Mouse (Mus musculus): Measurements from ENCODE around the gene Sumo3. TPM values are rescaled to one million over a fixed set of nuclear protein-coding genes. Genes with fewer than 3 reads are reported as not detected.
A peak's percentile ranks its signal among the peaks of the same experiment; 100 is the strongest.

Gene Sumo3
- polyA plus RNA-seq, 1 experiment = 3.3 TPM

DNA sequence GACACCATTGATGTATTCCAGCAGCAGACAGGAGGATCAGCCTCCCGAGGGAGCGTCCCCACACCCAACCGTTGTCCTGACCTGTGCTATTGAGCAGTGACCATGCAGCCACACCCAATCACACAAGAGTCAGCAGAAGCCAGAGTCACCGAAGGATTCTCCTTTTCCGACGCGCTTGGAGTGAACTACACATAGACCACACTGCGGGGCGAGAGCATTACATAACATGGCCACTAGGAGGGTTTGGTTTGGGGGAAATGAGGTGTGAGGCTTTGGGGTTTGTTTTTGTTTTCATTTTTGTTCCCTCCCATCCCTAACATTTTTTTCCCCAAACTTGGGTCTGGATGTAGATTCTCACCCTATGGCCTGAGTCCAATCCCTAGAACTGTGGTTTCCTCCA lies 10.3 kb downstream of the Sumo3 start:
- Histone ChIP-seq H3K4me1 (ENCODE audit: control insufficient read depth) (peaks cover 6% of the 10 kb centered on the region), H3K36me3 (ENCODE audit: control insufficient read depth) (peaks cover 86% of the 10 kb centered on the region), H3K4me3 (replicated peaks) (no peak overlapping the region), H3K27me3 (ENCODE audit: control insufficient read depth) (no peaks in the 10 kb centered on the region), H3K9me3 (ENCODE audit: control insufficient read depth, low read length) (no peaks in the 10 kb centered on the region)
- TF ChIP-seq GATA1 (IDR thresholded peaks at IDR 0.05; ENCODE audit: low read length) (no peak), TAL1 (IDR thresholded peaks at IDR 0.05; ENCODE audit: low read length) (no peak)

- Histone ChIP-seq H3K9me3 (ENCODE audit: control insufficient read depth, low read length) (no peaks in the 10 kb centered on the region), H3K36me3 (ENCODE audit: control insufficient read depth) (peaks cover 79% of the 10 kb centered on the region), H3K27me3 (ENCODE audit: control insufficient read depth) (no peaks in the 10 kb centered on the region)
Measured at GRCm38 (mm10) chr10:77616926-77617325, 11.0 kb downstream of the Sumo3 start.

GRCm38 (mm10) chr10:77621546-77621945 lies 15.6 kb downstream of the Sumo3 start:
- Histone ChIP-seq H3K4me3 (replicated peaks) (peak overlapping the region; percentile 73), H3K9me3 (ENCODE audit: control insufficient read depth, low read length) (no peaks in the 10 kb centered on the region), H3K27me3 (ENCODE audit: control insufficient read depth) (no peaks in the 10 kb centered on the region), H3K4me1 (ENCODE audit: control insufficient read depth) (peaks cover 44% of the 10 kb centered on the region), H3K36me3 (ENCODE audit: control insufficient read depth) (peaks cover 63% of the 10 kb centered on the region)
- TF ChIP-seq GATA1 (IDR thresholded peaks at IDR 0.05; ENCODE audit: low read length) (no peak), TAL1 (IDR thresholded peaks at IDR 0.05; ENCODE audit: low read length) (no peak)

More at GRCm38 (mm10) chr10:77616926-77617325, 11.0 kb downstream of the Sumo3 start:
- peaks cover 11% of the 10 kb centered on the region for H3K4me1 ChIP-seq (ENCODE audit: control insufficient read depth)
- H3K4me3 ChIP-seq (replicated peaks) = no peak overlapping the region
- no peak for TF ChIP-seq GATA1 (IDR thresholded peaks at IDR 0.05; ENCODE audit: low read length)
- no peak for TF ChIP-seq TAL1 (IDR thresholded peaks at IDR 0.05; ENCODE audit: low read length)

GRCm38 (mm10) chr10:77622055-77622988 lies 16.4 kb downstream of the Sumo3 start, which contains the start of gene Ube2g2:
Gene Ube2g2, plus strand, starts transcription at chr10:77622275.
- peaks cover 48% of the 10 kb centered on the region for H3K4me1 ChIP-seq (ENCODE audit: control insufficient read depth)
- H3K27me3 ChIP-seq (ENCODE audit: control insufficient read depth) = no peaks in the 10 kb centered on the region
- peaks cover 59% of the 10 kb centered on the region for H3K36me3 ChIP-seq (ENCODE audit: control insufficient read depth)
- TF ChIP-seq TAL1 (IDR thresholded peaks at IDR 0.05; ENCODE audit: low read length) = no peak
- TF ChIP-seq GATA1 (IDR thresholded peaks at IDR 0.05; ENCODE audit: low read length) = no peak
- H3K9me3 ChIP-seq (ENCODE audit: control insufficient read depth, low read length) = no peaks in the 10 kb centered on the region
- peak within 1 kb of the TSS; percentile 73 for H3K4me3 ChIP-seq (replicated peaks)

- H3K36me3 ChIP-seq (ENCODE audit: control insufficient read depth) = peaks cover 56% of the 10 kb centered on the region
- peak overlapping the region; percentile 73 for H3K4me3 ChIP-seq (replicated peaks)
- H3K4me1 ChIP-seq (ENCODE audit: control insufficient read depth) = peaks cover 52% of the 10 kb centered on the region
- no peaks in the 10 kb centered on the region for H3K27me3 ChIP-seq (ENCODE audit: control insufficient read depth)
- TF ChIP-seq GATA1 (IDR thresholded peaks at IDR 0.05; ENCODE audit: low read length) (no peak), TAL1 (IDR thresholded peaks at IDR 0.05; ENCODE audit: low read length) (no peak)
- no peaks in the 10 kb centered on the region for H3K9me3 ChIP-seq (ENCODE audit: control insufficient read depth, low read length)
Measured at GRCm38 (mm10) chr10:77623069-77623492, 17.2 kb downstream of the Sumo3 start.

DNA sequence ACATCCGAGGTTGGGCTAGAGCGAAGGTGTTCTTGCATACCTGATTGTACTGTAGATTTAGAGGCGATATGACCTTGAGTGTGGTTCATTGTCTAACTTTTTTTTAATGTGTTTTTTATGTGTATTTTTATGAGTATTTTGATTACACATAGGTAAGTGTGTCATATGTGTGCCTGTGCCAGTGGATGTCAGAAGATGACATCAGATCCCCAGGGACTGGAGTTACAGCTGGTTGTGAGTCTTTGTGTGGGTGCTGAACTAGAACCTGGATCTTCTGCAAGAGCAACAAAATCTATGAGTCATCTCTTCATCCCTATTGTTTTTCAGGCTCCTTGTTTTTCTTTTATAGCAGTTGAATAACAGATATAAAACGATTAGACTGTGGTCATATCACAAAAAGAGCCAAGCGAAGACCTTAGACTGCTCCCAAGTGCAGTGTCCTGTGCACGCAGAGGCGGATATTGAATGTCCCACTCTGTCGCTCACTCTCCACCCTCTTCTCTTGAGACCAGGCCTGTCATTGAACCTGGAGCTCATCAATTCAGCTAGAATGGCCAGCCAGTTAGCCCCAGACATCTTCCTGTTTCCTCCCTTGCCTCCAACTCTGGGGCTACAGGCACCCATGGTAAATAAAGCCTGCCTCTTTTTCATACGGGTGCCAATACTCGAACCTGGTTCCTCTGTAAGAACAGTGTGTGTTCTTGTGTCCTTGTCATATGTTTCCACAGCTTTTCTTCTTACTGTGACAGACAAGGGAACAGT lies 17.9 kb downstream of the Sumo3 start:
- Histone ChIP-seq H3K4me3 (replicated peaks) (peak overlapping the region; percentile 73), H3K36me3 (ENCODE audit: control insufficient read depth) (peaks cover 55% of the 10 kb centered on the region), H3K27me3 (ENCODE audit: control insufficient read depth) (no peaks in the 10 kb centered on the region), H3K4me1 (ENCODE audit: control insufficient read depth) (peaks cover 53% of the 10 kb centered on the region), H3K9me3 (ENCODE audit: control insufficient read depth, low read length) (no peaks in the 10 kb centered on the region)
- TF ChIP-seq GATA1 (IDR thresholded peaks at IDR 0.05; ENCODE audit: low read length) (no peak), TAL1 (IDR thresholded peaks at IDR 0.05; ENCODE audit: low read length) (no peak)

GRCm38 (mm10) chr10:77624570-77624995 lies 18.7 kb downstream of the Sumo3 start:
- no peak for TF ChIP-seq TAL1 (IDR thresholded peaks at IDR 0.05; ENCODE audit: low read length)
- no peak for TF ChIP-seq GATA1 (IDR thresholded peaks at IDR 0.05; ENCODE audit: low read length)
- Histone ChIP-seq H3K4me3 (replicated peaks) (peak overlapping the region; percentile 20), H3K36me3 (ENCODE audit: control insufficient read depth) (peaks cover 56% of the 10 kb centered on the region), H3K4me1 (ENCODE audit: control insufficient read depth) (peaks cover 55% of the 10 kb centered on the region), H3K27me3 (ENCODE audit: control insufficient read depth) (no peaks in the 10 kb centered on the region), H3K9me3 (ENCODE audit: control insufficient read depth, low read length) (no peaks in the 10 kb centered on the region)

DNA sequence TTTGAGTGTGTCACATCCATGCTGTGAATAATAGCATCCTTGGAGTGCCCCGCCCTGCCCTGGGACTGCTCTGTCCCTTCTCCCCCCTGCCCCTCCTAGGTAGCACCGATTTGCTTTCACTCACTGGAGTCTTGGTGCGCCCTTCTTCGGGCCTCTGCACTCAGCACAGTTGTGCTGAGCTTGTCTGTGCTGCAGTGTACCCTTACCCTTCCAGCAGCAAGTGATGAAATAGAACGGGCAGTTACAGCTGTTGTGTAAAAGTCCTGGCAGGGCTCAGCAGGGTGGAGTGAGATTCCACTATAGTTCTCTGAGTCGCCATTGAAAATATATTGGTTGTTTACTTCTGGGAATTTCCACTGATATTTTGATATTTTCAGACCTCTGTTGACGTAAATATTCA lies 20.1 kb downstream of the Sumo3 start:
- no peaks in the 10 kb centered on the region for H3K9me3 ChIP-seq (ENCODE audit: control insufficient read depth, low read length)
- no peaks in the 10 kb centered on the region for H3K27me3 ChIP-seq (ENCODE audit: control insufficient read depth)
- H3K4me3 ChIP-seq (replicated peaks) = no peak overlapping the region
- H3K4me1 ChIP-seq (ENCODE audit: control insufficient read depth) = peaks cover 51% of the 10 kb centered on the region
- TF ChIP-seq GATA1 (IDR thresholded peaks at IDR 0.05; ENCODE audit: low read length) = no peak
- no peak for TF ChIP-seq TAL1 (IDR thresholded peaks at IDR 0.05; ENCODE audit: low read length)
- peaks cover 57% of the 10 kb centered on the region for H3K36me3 ChIP-seq (ENCODE audit: control insufficient read depth)

DNA sequence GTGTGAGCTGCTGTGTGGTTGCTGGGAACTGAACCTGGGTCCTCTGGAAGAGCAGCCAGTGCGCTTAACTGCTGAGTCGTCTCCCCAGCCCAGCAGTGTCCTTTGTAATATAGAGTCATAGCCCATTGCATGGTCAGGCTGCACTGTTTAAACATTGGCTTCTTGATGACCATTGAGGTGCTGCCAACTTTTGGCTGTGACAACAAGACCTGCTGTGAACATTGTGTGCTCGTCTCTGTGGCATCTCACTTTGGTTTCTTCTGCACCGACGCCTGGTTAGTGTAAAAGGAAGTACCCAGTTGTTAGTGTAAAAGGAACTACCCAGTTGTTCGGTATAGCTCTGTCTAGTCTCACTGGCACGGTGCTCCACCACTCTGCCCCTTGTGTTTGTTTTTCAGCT lies 20.7 kb downstream of the Sumo3 start:
- Histone ChIP-seq H3K9me3 (ENCODE audit: control insufficient read depth, low read length) (no peaks in the 10 kb centered on the region), H3K27me3 (ENCODE audit: control insufficient read depth) (no peaks in the 10 kb centered on the region), H3K4me1 (ENCODE audit: control insufficient read depth) (peaks cover 48% of the 10 kb centered on the region), H3K36me3 (ENCODE audit: control insufficient read depth) (peaks cover 62% of the 10 kb centered on the region), H3K4me3 (replicated peaks) (no peak overlapping the region)
- TF ChIP-seq GATA1 (IDR thresholded peaks at IDR 0.05; ENCODE audit: low read length) (no peak), TAL1 (IDR thresholded peaks at IDR 0.05; ENCODE audit: low read length) (no peak)

All from erythroblast, embryonic 14.5 days (primary cell).